Mouse (Mus musculus) gastrocnemius, postnatal 10 days (tissue): Measurements from ENCODE around the gene Itga3. TPM values are rescaled to one million over a fixed set of nuclear protein-coding genes. Genes with fewer than 3 reads are reported as not detected.
"Not testable (repeated sequence)": the region's sequence is repeated elsewhere in the genome, so short reads cannot be mapped to it uniquely, and the experiment has no call there.

Experiments
- DNase-seq: peaks from one replicate; pipeline ENCODE4 v3.0.0; 2021; ENCODE audit warnings: mixed read lengths
- total RNA-seq, 2 experiments: library from RNA; stranded (reverse); gene quantifications; 2 replicates each; pipeline ENCODE4 v1.2.3; 2021

The Itga3 gene
- total RNA-seq, 2 experiments from 2014 or later = 3.4 to 4.6 TPM

DNA sequence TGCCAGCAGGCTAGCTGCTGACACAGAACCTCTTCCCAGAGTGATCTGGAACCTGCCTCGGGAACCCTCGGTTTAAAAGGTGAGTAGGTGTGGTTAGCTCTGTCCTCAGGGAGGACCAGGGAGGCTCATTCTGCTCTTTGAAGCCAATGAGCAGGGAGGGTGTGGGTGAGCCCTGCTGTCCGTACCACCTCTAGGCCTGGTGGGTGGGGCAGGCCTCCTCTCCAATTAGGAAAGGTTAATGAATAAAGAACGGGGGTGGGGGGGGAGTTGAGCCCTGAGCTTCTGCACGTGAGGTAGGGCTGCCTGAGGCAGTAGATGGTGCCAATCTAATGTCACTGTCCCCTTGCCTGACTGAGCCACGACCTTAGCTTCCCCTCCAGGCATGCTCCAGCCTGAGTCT is 43.7 kb downstream of the Itga3 start:
- no peak for DNase-seq

DNA sequence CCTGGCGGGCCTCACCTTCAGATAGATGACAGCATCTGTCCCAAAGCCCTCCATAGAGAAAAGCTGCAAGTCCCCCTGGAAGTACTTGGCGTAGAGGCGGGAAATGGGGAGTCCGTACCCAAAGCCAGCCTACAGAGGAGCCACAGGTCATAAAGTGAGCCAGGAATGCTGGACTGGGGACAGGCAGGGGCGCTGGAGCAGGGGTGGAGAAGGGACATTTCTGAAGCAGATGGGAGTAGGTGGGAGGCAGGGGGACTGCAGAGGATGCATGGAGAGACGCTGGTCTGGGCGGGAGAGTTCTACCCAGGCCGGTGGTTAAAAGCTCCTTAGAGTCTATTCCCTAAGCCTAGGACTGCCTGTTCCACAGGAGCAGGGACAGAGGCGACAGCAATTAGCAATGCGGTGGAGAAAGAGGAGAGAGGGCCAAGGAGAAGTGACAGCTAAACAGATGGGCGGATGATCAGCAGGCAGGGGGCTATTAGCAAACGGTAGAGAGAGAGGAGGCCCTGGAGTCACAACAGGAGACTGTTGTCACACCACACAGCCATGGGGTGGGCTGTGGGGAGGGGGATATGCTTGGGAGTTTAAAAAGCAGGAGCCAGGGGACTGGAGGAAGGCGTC is 48.6 kb downstream of the Itga3 start:
- no peak for DNase-seq

DNA sequence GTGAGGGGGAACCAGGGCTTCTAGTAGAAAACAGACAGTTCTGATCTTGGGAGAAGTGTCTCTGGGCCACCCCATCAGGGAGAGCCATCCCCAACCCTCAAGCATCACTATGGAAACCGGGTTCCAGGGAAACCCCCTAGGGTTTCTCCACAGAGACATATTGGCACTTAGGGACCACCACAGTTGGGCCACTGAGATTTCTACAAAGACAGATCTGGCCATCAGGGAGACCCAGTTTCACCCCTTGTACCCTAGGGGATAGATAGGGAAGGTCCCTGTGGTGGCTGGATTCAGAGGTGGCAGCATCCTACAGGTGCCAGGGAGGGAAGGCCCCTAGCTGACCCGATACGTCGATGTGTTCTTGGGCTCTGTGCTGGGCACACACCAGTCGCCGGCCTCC is 49.8 kb downstream of the Itga3 start:
- no peak for DNase-seq

DNA sequence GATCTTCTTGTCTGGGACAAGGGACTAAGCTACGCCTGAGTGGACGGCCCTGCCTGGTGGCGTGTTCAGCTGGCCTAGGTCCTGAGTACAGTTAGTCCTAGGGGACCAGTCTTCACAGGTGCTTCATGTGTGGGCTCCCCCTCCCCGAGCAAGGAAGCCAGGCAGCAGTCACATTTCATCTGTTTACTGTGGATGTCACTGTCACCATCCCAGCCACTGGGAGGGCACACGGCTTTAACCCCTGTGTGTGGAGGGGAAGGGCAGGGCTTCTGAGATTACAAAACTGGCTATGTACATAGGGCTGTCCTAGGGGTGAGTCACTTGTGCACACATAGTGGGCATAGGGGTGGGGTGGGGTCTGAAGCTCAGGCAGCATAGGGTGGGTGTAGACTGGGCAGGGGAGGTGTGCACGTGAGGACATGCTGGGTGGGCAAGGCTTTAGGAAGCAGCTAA is 50.5 kb downstream of the Itga3 start:
- DNase-seq = no peak

DNA sequence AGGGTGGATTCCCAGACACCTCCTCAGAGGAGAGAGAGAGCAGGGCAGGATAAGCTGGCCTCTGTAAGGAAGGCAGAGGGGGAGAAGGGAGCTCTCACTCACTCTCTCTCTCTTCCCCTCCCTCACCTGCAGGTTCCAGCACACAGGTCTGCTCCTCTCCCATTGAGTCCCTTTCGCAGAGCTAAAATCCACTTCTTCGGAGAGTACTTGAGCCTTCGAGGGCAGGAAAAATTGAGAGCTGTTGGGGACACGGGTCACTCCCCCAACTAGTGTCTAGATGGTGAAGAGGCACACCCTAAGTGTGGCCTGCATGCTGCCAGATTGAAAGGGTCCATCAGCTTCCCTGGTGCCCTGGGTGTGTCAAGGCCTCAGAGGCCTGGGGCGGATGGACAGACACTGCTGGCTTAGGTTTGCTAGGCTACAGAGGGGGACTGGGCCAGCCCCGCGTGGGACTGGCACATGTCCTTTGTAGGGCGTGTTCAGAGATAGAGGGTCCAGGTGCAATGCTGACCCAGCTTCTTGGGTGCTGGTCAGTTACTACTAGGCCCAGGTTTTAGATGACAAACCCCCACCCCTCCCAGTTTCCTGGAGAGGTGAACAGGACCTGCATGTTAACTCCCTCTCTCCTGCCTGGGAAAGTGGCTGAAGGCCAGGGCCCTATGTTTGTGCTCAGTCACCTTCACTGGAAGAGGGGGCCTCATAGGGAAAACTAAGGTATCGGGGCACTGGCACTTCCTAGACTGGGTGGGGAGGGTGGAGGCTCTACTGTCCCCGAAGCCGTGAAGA is 51.2 kb downstream of the Itga3 start:
- DNase-seq = no peak

DNA sequence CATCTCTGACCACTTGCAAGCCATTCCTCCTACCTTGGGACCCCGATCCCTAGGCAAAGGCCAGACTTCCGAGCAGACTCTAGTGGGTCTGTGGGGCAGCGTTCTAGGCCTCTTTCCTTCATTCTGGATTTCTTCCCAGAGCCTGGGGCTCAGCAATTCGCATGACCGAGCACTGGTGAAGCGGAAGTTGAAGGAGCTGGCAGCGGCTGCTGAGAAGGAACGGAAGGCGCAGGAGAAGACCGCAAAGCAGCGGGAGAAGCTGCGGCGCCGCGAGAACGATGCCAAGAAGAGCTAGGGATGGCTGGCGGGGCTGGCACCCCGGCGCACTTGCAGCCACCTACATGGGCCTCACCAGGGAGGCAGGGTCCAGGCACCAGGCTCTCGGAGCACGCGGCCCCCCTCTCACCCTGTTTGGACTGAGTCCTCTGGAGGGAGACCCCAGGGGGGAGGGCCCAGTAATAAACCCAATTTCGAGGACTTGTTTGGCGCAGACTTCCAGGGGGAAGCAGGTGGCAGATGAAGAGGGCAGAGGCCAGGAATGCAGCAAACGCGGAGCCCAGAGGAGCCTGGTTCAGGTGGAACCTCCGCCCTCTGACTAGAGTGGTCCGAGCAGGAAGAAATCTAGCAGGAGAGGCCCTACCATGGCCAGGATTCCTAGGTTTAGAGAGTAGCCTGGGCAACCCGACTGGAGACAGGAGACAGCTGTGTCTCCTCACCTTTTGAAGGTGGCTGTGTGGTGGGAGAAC is 52.0 kb downstream of the Itga3 start:
- DNase-seq = no peak

DNA sequence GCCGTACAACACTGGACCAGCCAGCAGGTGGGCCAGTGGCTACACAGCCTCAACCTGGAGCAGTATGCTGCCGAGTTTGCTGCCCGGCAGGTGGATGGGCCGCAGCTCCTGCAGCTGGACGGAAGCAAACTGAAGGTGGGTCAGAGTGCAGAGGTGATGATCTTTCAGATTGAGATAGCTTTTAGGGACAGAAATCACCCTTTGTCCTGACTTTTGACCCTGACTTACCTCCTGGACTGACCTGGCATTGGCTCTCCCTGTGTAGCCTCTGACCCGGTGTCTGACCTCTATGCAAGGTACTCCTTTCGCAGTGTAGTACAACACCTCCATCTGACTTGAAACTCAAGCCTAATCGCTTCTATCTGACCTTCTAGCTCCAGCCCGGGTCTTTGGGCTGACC is 53.1 kb downstream of the Itga3 start:
- DNase-seq = no peak

DNA sequence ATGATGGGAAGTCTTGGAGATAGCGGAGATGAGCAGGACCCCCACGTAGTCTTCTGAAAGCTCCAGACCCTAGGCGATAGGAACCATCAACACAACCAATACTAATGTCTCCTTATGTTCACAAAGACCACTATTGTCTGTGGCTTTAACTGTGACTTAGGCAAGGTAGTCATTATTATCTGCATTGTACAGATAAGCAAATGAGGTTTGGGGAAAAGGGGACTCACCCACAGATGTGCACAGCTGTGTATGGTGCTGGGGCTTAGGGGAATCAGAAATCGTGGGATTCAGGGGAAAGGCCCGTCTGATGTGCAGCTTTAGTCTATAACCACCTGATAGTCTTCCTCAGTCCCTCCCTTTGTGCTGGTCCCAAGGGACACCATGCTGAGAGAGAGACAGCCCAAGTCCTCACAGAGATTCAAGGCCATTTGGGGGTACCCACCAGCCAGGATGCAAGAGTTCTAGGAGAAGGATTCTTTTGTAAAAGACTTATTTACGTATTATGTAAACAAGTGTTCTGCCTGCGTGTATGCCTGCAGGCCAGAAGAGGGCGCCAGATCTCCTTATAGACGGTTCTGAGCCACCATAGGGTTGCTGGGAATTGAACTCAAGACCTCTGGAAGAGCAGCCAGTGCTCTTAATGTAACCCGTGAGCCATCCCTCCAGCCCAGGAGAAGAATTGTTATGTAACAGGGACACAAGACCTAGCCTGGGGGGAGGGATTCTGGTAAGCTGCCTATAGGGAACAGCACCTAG is 54.2 kb downstream of the Itga3 start:
- DNase-seq = no peak

DNA sequence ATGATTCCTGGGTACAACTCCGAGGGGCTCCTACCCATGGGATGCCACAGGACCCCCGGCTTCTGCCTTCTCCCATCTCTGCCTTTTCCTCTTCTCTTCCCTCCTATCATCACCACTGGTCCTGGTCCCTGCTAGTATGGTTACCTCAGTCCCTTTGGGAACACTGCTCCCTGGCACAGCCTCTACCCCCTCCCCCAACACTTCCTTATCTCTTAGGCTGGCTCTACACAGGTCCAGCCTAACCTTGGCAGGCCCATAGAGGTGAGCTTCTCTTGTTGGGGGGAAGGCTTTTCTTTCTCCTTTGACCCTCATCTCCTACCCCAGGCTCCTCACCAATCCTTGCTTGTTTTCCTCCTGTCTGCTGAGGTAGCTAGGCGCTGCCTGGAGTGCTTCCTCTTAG is 61.1 kb downstream of the Itga3 start:
- no peak for DNase-seq

DNA sequence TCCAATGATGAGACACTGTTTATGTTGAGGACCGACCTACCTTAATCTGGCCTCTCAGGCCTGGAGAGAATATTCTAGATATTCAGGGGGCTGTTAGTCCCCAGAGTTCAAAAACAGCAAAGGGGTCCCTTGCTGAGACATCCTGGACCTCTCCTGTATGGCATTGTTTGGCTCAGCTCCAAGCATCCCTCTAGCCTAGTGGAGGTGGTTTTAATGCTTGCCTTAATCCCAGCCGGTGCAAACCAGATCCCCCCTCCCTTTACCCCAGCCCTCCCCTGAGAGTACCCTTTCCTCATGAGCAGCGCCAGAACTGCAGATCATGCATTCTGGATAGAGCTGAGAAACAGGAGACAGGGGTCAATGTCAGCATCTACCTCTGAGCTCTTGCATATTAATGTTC is 64.1 kb downstream of the Itga3 start:
- no peak for DNase-seq

DNA sequence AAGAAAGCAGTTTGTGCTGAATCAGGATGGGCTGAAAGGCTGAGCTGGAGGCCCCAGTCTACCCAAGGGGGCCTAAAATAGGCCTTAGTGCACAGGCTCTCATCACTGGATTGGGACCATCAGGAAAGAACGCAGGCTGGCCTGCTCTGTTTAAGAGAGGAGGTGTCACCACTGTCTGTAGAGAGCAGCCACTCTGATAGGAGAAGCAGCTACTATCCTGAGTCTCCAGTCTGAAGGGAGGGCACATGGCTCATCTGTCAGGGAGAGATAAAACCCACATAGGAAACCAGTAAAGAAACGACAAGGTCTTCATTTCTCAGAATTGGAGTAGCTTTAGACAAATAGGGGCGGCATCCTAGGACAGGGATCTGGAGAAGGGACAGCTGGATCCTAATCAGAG is 64.5 kb downstream of the Itga3 start:
- DNase-seq = no peak

DNA sequence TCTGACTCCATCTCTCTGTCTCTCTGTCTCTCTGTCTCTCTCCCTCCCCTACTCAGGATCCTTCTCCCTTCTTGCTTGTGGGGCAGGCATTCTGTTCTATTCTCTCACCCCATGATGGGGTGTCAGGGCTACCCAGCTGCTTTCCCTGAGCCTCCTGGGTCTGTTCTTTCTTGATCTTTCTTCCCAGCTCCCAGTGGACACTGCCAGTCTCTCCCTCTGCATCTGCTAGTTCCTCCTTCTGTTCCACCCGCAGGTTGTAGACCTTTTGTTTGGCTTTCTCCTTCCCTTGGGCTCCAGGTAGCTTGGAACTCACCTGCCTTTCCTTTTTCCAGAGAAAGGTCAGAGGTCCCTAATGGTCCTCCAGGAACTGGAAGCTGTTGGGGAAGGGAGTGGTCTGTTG is 65.2 kb downstream of the Itga3 start:
- DNase-seq = no peak

DNA sequence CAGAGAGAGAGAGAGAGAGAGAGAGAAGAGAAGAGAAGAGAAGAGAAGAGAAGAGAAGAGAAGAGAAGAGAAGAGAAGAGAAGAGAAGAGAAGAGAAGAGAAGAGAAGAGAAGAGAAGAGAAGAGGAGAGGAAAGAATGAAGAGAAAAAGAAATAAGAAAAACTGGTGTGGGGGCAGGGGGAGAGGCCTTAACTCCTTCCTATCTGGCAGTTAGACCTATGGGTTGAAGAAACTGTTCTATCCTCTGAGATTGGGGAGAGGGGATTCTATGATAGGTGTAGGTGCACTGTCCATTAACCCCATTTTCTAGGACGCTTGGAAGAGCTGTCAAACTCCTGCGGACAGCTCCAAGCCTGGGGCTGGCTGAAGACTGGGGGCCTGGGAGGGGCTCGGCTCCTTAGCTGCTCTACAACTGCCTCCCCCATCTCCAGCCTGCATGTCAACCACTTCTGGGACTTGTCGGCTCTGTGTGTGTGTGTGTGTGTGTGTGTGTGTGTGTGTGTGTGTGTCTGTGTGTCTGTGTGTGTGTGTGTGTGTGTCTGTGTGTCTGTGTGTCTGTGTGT is 65.7 kb downstream of the Itga3 start:
- not testable (repeated sequence) for DNase-seq

DNA sequence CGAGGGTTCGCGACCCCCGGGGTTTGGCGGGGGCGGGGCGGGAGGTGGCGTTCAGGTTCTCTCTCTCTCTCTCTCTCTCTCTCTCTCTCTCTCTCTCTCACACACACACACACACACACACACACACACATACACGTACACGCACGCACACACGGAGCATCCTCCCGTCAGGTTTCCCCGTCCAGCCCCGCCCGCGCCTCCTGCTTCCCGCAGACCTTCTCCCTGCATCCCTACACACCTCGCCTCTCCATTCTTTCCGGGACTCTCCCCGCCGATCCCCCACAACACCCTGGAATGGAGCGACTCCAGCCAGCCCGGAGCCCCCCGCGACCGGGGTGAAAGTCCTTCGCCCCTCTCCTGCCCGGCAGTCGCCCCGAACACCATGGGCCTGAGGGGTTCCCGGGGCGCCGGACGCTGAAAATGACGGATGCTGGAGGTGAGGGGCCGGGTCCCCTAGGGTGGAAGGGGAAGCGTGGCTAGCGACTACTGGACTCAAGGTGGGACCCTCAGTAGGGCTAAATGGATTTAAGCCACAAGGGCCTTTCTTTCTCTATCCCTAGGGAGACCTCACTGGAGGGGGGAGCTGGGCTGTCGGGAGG is 66.4 kb downstream of the Itga3 start:
- peak; percentile 44 for DNase-seq

DNA sequence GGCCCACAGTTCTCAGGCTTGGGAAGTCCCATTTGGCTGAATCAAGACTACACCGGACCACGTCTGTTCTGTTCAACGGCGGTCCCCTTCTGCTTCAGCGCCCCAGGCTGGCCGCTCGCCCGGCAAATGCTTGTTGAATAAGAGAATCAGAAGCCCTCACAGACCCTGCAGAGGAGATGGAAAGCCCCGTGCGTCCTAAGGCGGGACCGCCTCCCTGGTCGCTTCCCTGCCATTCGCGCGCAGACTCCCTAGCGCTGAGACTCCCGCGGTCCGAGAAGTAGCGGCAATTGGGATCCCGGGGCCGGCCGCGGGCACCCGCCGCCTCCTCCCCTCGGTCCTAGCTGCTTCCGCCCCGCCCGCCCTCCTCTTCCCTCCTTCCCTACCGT is 67.0 kb downstream of the Itga3 start, which contains the start of gene Samd14:
Gene Samd14 (plus strand): TSS at position 251 of the 386 bp plus-strand sequence.
- peak; percentile 66 for DNase-seq

DNA sequence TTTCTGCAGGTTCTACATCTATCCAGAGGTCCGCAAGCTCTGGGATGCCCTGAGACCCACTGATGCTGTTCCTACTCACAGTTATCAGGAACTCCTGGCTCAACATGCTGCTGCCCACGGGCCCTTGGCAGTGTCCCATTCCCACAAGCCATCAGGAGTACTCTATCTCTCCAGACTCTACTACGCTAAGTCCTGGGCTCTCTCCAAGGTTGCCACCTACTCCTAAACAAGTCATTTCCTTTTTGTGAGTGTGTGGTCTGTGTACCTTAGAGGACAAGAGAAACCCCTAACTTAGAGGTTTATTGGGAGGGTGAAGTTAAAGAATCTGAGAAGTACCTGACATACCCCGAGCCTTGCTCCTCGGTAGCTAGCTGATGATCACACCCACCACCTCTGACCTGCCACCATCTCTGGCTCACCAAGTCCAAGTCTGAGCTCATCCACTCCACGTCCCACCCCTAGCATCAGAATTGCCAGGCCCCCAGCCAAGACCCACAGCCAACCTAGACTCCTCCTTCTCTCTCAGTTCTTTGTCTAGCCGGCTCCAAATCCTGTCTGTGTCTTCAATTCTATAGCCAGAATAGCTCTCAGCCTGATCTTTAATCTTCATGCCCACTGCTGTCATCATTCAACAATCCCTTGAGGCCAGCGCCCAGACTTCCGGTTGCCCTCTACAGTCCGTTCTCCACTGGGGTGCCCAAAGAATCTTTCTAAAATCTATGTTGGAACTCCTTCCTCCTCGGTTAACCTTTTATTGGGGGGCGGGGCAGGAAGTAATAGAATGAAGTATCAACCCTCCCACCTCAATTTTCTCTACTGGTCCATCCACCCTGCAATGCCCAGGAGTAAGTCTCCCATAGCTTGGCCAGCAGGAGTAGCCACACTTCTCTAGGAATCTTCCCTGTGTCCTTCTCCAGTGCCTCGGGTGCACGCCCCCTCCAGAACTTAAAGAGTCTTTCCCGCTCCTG is 67.7 kb downstream of the Itga3 start:
- DNase-seq = no peak

DNA sequence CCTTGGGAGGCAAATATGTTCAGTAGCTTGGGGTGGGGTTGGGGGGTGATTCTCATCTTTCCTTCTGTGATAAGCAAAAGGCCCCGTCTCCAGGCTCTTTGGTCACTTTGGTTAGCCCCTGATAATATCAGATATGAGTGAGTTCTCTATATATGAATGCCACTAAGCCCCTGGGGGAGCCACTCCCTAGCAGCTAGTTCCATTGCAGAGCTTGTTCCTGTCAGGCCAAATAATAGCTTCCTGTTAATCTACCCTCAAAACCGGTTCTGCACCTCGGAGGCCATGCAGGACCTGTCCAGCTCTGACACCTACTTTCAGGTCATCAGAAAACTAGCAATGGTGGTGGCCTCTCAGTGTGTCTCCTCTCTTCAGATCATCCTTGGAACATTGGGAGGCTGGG is 69.2 kb downstream of the Itga3 start:
- DNase-seq = no peak

DNA sequence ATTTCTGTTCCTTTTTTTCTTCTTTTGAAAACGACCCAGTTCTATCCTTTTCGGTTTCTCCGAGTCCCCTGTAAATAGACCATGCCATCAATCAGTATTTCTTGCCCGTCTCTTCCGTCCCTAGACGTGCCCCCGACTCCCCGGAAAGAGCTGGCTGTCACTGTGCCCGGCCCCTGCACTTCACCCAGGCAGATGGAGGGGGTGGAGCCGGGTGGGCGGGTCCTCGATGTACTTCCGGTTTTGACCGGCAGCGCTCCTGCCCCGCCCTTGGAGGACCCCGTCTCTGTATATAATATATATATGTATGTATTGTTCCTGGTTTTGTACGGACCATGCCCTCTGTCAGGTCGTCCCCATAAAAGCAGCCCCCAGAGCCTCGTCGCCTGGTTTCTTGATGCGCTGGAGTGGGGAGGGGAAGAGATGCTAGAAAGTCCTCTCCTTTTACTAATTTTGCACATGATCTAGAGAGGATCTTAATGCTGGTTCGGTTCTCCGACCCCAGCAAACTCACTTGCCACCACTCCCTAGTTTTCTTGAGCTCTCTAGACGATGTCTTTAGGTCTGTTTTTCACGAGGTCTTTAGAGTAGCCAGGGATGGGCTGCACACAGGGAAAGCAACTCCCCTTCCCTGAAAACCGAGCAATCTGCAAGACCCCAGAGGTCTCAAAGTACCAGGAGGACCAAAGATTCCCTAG is 69.9 kb downstream of the Itga3 start:
- DNase-seq = peak; percentile 83

DNA sequence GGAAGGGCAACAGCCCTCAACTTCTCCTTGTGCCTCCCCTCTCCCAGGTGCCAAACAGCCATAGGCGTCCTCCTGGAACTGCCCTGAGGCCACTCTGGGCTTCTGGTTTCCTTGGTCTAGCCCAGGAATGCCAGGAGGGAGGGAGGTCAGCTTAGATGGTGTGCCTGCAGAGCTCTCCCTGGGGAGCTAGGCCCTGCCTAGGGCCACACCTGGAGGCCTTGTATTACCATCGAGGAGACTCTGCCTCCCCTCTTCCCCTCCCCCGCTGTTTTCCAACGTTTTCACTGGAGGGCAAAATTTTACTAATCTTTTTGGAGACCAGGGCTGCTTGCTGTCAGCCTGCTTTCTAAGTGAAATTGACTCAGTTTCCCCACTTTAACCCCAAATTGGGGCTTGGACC is 70.6 kb downstream of the Itga3 start:
- DNase-seq = no peak

DNA sequence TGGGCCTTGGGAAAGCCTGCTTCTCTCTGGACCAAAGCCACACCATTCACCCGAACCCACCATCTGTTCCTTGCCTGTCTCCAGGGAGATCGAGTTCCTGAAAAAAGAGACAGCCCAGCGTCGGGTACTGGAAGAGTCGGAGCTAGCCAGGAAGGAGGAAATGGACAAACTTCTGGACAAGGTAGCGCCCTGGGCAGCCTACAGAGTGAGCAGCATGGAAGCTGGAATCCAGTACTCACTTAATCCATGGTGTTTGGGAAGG is 71.7 kb downstream of the Itga3 start:
- no peak for DNase-seq
